Mouse (Mus musculus) kidney, postnatal 4 days (tissue): Measurements from ENCODE around the gene Npy4r.
A peak's percentile ranks its signal among the peaks of the same experiment; 100 is the strongest.

Experiments
- DNase-seq, 2 experiments: peaks; one replicate each; pipeline ENCODE4 v3.0.0; 2021; ENCODE audit warnings: mixed read lengths in 2 of 2

Gene Npy4r

GRCm38 (mm10) chr14:34119046-34119723, 33.1 kb downstream of the Npy4r start:
- DNase-seq, result peak in 1 of 2 experiments; percentile 6

DNA sequence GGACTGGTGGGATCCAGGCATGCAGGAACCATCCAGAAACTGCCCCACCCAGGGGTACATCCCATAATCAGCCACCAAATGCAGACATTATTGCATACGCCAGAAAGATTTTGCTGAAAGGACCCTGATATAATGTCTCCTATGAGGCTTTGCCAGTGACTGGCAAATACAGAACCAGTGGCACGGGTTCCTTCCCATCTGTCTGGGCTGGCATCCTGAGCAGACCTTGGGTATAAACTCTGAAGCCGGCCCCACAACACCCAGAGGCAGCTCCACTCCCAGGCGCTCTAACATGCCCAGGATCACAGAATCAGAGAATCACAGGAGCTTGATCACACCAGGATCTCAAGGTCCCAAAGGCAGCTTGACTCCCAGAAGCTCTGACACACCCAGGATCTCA, 38.0 kb downstream of the Npy4r start:
- DNase-seq, result no peak

DNA sequence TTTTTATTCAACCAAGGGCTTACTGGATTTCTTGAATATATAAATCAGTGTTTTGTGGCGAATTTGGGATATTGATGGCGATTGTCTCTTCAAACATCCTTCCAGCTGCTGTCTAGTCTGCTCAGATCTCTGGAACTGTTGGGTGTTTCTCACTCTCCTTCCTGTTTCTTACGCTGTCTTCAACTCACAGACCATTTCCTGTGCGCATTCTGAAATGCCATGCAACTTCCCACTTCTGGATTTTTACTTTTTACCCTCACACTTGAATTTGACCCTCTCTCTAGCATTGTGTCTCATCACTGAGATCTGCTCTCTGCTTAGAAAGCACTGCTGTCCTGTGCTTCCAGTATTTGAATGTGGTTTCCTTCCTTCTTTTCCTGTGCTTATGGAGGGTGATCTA, 44.7 kb downstream of the Npy4r start:
- DNase-seq, result no peak

DNA sequence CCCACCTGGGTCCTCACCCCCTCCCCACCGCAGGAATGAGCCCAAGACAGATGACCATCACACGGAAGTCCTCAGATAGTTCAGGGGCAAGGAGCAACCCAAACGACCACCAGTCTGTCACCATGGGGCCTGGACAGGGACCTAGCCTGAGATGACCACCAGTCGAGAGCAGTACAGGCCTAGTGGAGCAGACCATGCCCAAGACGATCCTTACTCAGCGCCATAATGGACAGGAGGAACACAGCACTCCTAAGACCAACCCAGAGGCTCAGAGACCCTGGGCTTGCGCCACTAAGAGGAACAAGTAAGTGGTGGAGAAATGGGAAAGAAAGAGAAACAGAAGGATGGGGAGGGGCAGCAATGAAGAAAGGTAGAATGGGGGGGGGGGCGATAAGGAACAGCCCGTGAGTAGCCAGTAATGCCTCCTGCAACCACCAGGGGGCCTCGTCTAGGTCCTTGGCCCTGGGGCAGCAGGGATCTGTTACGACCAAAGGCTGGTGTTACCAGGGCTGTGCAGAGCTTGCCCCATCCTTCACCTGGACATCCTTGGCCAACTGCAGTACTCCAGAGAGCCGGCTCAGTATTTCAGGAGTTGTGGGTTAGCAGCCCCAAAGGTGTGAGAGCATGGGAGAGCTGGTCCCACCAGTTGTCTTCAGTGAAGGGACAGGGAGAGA, 45.8 kb downstream of the Npy4r start:
- DNase-seq, result peak; percentile 74 to 80

- peak; percentile 84 to 88 for DNase-seq
Observed at GRCm38 (mm10) chr14:34104892-34105291, 47.4 kb downstream of the Npy4r start.

GRCm38 (mm10) chr14:34103855-34104254, 48.4 kb downstream of the Npy4r start:
- DNase-seq, result no peak

DNA sequence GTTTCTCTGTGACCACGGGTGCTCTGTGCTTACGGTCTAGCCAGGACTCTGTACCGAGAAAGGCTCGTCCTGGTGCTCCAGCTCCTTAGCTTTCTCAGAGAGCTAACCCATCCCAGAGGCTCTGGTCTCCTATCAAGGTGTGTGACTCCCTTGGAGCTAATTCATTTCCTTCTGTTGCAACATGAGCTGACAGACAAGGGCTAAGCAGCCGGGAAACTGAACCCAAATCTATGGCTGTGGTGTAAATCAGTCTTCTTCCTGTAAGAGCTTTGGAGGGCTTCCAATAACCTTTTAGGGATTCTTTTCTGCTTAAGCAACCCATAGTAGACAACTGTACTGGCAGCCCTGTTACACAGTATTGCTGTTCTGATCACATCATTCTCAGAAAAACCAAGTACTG, 49.7 kb downstream of the Npy4r start, which contains the start of gene A630023A22Rik:
TSS of gene A630023A22Rik (minus strand) at position 154 of the 400 bp plus-strand sequence.
- DNase-seq, result no peak

GRCm38 (mm10) chr14:34096161-34096560, 56.1 kb downstream of the Npy4r start:
- DNase-seq, result no peak
